Mouse (Mus musculus) heart, postnatal 10 days (tissue): ENCODE data around the gene Arhgef26. TPM values are rescaled to one million over a fixed set of nuclear protein-coding genes. Genes with fewer than 3 reads are reported as not detected.

Experiments
- DNase-seq, 2 experiments: peaks; one replicate each; pipeline ENCODE4 v3.0.0; 2021
- intact Hi-C: fragments of 180-260 bp; cut with DNase I; formaldehyde crosslinking; loops from one replicate; pipeline ENCODE4 v1.15.1; 2025
- total RNA-seq, 2 experiments: library from RNA; stranded (reverse); gene quantifications; 2 replicates each; pipeline ENCODE4 v1.2.3; 2021

Arhgef26 gene
- 1 to 10 TPM; 3.9 to 4.2 TPM for total RNA-seq

DNA sequence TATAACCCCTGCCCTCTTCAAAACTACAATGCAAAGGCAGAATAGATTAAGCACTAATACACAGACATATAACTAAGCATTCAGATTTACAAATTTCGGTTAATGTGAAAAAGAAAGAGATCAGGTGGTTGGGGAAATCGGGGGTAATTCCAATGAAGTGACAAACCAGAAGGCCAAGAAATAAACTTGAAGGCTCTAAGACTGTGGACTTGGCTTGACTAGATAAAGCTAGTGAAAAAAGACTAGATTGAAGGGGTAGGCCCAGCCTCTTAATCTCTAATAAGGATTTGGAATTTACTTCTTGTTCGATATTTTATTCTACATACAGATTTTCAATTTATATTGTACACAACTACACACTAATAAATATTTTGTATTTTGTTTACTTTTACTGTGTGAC, at the start of gene Arhgef26:
Arhgef26 (plus strand) TSS at position 301 of the 400 bp plus-strand sequence.
- intact Hi-C loops = loop anchor here (5.0 to 10.0 kb wide), 2 partner anchors 119 to 123 kb away; no protein-coding TSS in a partner anchor

DNA sequence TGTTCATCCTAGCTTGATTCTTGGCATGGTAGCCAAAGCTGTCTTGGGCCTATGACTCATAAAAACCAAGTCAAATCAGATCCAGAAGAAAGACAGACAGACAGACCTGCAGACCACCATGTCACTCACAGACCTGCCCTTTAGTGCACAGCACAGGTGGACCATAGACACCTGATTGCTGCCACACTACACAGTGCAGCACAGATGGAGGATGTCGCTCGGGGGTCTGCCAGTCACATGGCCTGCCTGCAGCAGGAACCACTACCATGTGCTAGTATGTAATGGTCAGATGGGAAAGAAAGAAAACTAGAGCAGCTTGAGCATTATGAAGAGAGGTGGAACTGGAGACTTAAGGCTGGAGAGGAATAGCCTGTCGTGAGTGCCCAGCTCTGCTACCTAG, 27.7 kb upstream of the Arhgef26 start:
- intact Hi-C loops = no loop called here
- DNase-seq = no peak

More for the DNA sequence above, at the start of gene Arhgef26:
- no peak for DNase-seq

DNA sequence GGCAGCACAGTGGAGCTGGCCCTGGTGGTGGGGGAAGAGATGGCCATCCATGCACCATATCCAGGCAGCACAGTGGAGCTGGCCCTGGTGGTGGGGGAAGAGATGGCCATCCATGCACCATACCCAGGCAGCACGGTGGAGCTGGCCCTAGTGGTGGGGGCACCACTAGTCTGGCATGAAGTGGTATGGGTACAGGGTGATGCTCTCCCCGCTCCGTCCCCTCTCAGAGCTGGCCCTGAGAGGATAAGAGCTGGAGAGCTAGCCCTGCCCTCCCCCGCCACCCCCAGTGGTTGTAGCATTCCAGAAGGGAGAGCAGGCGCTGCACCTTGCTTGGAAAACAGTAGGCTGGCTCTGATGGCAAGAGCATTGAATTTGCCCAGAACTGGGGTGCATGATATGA, 26.9 kb upstream of the Arhgef26 start:
- intact Hi-C loops = no loop called here
- no peak for DNase-seq

DNA sequence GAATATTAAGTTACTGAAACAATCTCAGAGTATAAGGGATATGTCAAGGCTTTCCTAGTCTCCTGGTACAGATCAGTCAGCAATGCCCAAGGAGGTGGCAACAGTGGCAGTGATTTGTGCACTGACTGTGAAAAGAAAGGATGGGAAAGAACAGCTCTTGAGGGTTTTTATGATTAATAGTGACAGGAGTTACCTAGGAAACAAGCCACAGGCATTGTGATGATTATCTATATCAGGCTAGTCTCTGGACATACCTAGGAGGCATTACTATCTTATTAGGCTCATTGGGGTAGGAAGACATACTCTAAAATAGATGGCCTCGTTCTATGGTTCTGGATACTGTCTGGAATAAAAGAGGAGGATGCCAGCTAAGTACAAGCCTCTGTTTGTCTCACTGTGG, 13.4 kb upstream of the Arhgef26 start:
- intact Hi-C loops = no loop called here

DNA sequence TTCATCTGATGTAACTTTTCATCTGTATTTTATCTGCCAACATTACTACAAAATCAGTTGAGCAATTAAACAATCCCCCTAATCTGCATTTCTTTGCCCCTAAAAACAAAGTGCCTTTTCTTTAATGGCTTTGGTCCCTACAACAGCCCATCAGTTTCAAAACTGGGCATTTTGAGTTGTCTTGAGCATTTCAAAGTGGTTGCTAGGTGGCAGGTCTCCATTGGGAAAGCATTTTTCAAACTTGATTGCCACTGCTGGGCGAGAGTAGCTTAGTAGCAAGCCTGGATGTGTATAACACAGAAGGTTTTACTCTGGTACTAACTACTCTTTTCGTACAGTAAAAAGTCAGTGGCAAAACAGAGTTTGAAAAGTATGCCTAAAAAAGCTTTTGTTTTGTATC, 10.2 kb upstream of the Arhgef26 start:
- DNase-seq = no peak
- intact Hi-C loops = no loop called here

More for the DNA sequence above, 13.4 kb upstream of the Arhgef26 start:
- no peak for DNase-seq

DNA sequence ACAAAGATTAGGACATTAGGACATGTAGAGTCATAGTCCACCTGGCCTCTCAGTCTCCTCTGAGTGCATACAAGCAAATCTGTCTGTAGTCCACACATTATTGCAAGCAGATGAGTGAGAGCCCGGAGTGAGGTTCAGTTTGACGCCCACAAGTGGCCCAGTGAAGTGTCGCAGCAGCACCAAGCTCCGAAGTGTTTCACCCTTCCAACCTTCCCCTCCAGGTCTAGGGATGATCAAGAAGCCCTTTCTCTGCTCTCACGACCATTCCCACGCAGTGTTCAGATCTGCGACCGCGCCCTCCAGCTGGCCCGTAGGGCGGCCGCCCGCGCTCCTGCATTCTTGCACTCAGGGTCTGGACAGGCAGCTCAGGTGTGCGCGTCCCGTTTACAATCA, 313 bp downstream of the Arhgef26 start:
- intact Hi-C loops = loop anchor here (5.0 to 10.0 kb wide), 2 partner anchors 119 to 124 kb away; no protein-coding TSS in a partner anchor

DNA sequence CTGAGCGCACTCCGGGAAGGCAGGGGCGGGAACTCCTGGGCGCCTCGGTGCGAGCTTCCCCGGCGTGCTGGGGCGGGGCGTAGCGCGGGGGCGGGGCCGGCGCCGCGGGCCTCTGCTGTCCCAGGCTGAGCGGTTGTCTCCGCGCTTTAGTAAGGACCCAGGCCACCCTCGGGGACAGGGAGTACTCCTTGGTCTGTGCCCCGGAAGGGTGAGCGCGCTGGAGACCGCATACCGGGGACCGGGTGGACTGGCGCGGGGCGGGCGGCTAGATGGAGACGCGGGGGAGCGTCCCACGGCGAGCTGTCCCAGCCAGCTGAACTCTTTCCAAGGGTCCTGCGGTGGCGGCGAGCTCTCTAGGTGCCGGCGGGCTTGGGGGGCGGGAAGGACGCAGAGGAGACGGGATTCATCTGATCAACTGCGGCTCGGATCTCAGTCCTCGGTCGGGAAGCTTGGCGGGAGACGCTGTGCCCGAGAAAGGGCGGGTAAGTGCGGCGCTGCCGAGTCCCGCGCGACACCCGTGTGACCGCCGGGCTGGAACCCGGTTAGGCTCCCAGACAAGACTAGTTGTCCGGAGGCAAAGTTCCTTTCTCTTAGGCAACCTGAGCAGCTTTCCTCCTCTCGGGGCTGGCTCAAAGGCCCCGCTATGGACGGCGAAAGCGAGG, 841 bp downstream of the Arhgef26 start:
- peak; percentile 63 to 66 for DNase-seq
- intact Hi-C loops = loop anchor here (5.0 to 10.0 kb wide), 2 partner anchors 118 to 124 kb away; no protein-coding TSS in a partner anchor

More for the DNA sequence above, 313 bp downstream of the Arhgef26 start:
- no peak for DNase-seq

DNA sequence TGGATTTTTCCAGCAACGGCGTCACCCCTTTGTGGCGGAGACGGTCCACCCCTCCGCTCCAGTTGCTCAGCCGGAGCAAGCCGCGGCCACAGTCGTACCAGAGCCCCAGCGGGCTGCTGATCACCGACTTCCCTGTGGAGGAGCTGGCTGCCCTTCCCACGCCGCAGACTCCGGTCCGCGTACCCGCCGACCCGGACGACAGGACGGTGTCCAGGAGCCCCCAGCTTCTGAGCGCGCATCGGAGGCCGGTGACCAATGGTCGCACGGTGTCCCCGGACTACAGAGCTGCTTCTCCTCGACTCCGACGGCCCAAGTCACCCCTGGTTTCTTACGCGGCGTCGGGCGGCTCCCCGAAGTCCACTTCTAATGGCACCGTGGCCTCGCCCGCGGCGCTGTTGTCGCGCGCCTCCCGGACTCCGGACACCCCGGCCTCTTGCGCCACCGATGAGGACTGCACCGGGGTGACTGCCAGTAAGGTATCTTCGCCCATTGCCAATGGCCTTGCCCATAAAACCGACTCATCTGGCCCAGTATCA, 1.4 kb downstream of the Arhgef26 start:
- intact Hi-C loops = loop anchor here (5.0 to 10.0 kb wide), 3 partner anchors 108 to 125 kb away; no protein-coding TSS in a partner anchor
- DNase-seq = peak; percentile 52 to 59

DNA sequence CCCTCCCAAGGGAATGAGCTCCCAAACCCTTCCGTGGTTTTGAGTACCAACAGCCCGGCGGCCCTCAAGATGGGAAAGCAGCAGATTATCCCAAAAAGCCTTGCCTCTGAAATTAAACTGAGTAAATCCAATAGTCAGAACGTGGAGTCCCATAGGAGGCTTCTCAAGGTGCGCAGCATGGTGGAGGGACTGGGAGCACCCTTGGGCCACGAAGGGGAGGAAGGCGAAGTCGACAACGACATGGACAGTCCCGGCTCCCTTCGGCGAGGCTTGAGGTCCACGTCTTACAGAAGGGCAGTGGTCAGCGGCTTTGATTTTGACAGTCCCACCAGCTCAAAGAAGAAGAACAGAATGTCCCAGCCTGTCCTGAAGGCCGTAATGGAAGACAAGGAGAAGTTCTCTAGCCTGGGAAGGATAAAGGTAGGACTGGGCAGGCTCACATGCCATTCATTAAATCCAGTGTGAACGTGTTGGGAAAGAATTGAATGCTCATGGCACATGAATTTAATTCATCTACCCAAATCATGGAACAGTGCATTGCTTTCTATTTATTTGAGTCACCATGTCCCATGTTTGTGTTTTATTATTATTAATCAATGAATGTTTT, 2.1 kb downstream of the Arhgef26 start:
- DNase-seq = no peak
- intact Hi-C loops = loop anchor here (5.0 kb wide), 1 partner anchor 107 kb away; no protein-coding TSS in a partner anchor

DNA sequence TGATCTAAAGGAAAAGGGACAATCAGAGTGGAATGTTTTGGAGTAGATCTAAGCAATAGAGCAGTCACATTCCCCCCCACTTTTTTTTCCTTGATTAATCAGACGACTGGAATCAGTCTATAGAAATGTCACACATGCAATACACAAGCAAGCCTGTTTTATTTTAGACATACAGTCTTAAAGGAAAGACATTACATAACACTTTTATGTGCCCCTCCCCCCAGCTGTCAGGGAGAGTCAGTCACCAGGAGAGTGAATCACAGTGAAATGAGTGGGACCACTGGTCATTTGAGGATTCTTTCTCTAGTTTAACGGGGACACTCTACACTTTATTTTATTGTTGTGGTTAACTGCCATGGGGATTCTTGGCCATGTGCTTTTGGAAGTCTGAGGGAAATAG, 2.7 kb downstream of the Arhgef26 start:
- intact Hi-C loops = loop anchor here (5.0 kb wide), 1 partner anchor 106 kb away; no protein-coding TSS in a partner anchor
- peak in 1 of 2 experiments; percentile 8 for DNase-seq

DNA sequence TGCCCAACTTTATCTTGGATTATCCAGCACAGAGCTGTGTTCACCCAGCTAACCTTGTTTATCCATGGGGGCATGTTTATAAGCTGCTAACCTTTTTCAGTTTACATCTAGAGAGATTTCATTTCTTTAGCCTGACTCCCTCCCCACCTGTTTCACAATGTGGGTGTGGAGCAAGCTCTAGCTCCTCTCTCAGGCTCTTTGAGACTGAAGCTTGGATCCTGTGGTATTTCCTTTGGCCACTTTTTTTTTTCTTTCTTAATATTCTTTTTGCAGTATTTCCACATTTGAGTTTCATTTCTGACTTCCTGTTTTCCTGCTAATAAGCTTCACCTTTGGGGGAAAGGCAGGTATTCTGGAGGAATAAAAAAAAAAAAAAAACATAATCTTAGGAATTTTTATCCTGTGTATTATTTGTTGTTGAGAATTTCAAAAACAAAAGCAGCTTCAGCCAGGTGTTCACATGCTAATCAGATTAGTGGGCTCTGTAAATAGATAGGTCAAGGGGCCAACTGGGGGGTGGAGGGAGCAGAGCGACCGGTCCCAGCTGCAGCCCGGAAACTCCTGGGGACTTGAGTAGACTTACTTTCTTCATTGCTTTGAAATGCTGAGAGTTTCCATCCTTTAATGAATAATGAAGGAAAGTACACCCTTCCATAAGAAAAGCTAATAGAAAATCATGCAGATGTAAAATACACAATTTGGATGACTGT, 3.5 kb downstream of the Arhgef26 start:
- DNase-seq = no peak
- intact Hi-C loops = loop anchor here (2.0 to 5.0 kb wide), 2 partner anchors 35 to 106 kb away; no protein-coding TSS in a partner anchor

DNA sequence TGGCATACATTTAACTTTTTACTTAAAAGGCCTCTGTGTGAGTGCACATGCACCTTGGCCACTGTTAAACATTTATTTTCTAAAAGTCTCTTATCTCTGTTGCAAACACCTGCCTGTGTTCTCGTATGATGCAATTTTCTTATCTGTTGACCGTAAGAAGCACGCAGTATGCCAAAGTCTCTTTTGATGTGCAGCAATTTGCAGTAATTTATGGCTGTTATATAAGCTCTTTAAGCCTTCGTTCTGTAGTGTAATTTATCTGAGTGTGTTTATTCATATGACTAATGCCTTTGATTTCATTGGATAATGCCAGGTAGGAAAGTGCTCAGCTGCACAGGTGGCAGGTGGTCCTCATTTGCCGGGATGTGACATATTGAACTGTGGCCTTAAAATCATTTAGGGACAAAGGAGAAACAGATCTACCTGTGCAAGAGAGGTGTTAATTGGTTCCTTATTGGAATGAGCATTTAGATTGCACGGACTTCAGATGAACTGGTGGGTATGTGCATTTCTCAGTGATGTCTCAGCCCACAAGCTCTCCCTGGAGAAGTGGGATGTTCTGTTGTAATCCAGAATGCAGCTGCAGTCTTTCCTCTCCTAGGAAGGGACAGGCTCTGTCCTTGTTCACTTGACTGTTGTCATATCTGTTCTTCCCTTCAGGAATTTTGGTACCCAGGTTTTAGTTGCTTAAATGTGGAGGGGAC, 10.5 kb downstream of the Arhgef26 start:
- no peak for DNase-seq
- intact Hi-C loops = no loop called here

DNA sequence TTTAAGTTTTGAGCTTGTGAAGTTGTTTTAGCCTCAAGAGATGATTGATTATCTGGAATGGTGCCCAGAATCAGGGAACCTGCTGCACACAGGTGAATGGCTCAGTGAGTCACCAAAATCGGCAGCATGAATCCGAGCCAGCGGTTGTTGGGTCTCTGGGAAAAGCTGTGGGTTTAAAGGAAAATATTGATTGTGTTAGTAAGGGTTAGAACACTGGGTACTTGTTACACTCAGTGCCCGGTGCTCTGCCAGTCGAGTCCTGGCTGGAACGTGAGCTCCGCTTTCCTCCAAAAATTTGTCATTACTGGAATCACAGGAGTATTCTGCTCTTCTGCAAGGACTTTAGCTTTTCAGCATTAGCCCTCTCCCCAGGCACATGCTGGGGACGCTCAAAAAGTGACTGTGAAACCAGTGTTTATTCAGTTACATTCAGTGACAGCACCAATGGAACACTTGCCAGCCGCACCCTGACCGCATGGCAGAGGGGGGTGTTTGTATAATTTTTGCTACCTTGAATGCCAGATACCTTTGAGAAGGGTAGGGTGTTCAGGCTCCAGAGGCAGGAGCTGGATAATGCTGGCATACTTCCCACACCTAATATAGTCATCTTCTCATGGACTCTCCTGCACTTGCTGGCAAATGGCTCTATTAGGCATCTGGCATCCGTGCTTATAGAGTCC, 11.2 kb downstream of the Arhgef26 start:
- no peak for DNase-seq
- intact Hi-C loops = no loop called here

DNA sequence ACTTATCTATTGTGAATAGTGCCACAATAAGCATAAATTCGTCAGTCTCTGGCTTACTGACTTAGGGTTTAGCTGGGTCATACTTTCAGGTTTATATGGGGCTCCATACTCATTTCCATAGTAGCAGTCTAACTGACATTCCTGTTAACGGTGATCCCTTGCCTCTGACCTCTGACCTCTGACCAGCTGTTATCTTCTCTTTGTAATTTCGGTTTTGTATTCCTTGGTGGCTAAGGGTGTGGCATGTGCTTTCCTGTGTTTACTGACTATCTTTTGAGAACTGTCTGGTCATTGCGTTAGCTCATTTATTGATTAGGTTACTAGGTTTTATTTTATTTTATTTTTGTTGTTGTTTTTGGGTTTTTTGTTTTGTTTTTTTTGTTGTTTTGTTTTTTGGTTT, 13.9 kb downstream of the Arhgef26 start:
- intact Hi-C loops = no loop called here
- DNase-seq = no peak

DNA sequence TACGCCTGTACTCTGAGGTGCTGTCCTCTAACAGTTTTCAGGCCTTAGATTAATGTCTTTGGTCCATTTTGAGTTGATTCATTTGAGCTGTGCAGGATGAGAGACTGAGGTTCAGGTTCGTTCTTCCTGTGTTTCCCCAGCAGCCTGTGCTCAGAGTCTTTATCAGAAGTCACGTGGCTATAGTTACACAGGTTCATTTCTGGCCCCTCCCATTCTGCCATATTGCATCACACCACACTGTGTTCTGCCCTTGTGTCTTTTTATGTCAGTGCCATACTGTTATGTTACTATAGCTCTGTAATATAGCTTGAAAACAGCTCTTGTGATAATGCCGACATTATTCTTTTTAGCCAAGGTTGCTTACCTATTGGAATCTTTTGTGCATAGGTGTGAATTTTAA, 14.7 kb downstream of the Arhgef26 start:
- intact Hi-C loops = no loop called here
- DNase-seq = no peak

DNA sequence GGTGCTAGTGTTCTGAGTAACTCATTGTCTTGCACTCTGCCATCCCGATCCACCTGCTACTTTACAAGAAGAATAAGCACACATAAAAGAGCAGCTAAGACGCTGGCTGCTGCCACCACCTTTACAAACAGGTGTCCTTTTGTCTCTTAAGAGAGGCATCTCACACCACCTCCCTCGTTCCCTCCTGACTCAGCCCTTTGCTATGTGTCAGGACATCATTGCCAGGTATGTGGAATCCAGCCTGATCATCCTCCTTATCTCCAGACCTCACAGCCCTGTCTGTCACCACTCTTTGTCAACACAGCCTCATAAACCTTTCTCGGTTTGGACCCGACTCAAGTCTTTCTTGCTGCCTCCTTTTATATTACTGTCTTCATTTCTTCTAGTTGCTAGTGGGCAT, 29.7 kb downstream of the Arhgef26 start:
- DNase-seq = peak in 1 of 2 experiments; percentile 2
- intact Hi-C loops = no loop called here

DNA sequence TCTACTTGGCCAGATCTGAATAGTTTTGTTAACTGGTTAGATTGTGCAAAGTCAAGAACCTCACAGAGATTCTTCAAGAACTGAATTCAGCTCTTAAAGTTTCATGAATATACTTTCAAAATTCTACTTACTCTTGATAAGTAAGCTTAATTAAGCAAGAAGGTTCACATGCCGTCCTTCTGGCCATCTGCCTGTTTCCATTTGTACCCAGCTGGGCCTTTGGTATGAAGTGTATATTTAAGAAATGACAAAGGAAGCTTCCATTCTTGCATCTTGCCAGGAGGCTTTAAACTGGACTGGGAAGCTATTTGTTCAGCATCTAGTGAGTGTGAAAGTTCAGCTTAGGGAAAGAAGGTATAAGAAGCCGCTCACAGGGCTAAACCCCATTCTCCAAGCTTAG, 34.7 kb downstream of the Arhgef26 start:
- DNase-seq = no peak
- intact Hi-C loops = no loop called here

DNA sequence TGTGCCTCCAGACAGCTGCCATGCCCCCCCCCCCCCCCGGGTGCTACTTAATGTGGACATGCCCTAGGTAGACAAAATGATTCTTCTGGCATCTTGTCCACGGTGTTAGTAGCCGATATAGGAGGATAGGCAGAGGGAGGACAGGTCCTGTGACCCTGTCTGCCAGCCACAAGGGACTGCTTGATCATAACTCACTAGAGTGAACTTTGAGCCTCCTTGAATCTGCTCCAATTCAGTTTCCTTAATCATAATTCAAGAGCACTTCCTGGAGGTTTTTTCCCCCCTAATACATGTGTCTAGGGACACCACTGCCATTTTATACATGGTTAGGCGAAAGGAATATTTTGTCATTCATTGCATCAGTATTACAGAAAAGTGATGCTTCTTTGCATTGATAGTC, 36.2 kb downstream of the Arhgef26 start:
- peak; percentile 4 to 9 for DNase-seq
- intact Hi-C loops = no loop called here

DNA sequence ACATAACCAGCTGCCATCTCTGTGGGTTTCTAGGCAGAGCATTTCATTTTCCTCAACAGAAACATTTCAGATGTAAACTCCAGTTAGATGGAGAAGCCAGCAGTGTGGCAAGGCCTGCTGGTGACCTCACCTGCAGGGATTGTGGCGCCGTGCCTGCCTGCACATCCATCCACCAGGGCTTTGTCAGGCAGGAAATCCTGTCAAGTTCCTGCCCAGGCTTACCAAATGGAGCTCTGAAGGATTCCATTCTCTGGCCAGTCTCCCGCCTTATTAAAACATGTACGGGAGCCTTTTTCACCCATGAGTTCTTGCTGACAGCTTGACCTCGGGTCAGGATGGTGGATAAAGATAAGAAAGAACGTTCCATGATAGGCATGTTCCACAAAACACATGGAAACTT, 36.7 kb downstream of the Arhgef26 start:
- intact Hi-C loops = no loop called here
- peak; percentile 27 to 30 for DNase-seq

DNA sequence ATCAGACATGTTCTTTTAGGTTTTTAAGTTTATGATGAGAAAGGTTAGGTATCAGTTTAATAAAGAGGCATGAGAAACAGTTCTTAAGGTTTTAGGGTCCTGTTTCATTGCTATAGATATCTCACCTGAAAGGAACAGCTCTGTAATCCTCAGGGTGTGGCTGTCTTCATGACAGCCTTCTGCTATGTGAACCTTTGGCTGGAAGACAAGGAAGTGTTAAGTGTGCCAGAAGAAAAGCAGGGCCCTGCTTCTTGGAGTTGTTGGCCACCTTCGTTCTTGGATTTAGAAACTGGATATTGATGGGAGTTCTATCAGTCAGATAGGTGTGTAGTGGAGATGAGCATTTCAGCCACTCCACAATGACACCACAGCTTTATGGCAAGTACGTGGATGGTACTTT, 38.6 kb downstream of the Arhgef26 start:
- no peak for DNase-seq
- intact Hi-C loops = loop anchor here (2.0 kb wide), 1 partner anchor 34 kb away; no protein-coding TSS in a partner anchor
